Mouse (Mus musculus) embryonic facial prominence, embryonic 11.5 days (tissue): Measurements from ENCODE around the gene Hcrtr1. TPM values are rescaled to one million over a fixed set of nuclear protein-coding genes. Genes with fewer than 3 reads are reported as not detected.

Experiments used
- ATAC-seq: fragments of 200-750 bp; cut with Nextera tagmentation; replicated peaks from 2 replicates; pipeline ENCODE4 v1.8.0; 2017; ENCODE audit warnings: low read depth; ENCODE audit not compliant: insufficient number of reproducible peaks, low FRiP score, low TSS enrichment
- DNase-seq: peaks from one replicate; pipeline ENCODE4 v3.0.0-alpha.2; 2015; ENCODE audit warnings: low spot score
- H3K27ac ChIP-seq: fragments of 300-500 bp; sonication (generic); replicated peaks from 2 replicates; pipeline ENCODE4 v1.5.1; 2014; ENCODE audit warnings: mild to moderate bottlenecking, low read depth, low read length, control low read depth
- H3K27me3 ChIP-seq: fragments of 300-500 bp; sonication (generic); 2 replicates; pipeline ENCODE4 v1.6.1; 2014; ENCODE audit warnings: mild to moderate bottlenecking, low read length, moderate library complexity, mixed read lengths; ENCODE audit not compliant: control insufficient read depth, insufficient read depth
- H3K36me3 ChIP-seq: fragments of 300-500 bp; sonication (generic); replicated peaks from 2 replicates; pipeline ENCODE4 v1.6.1; 2014; ENCODE audit warnings: low read depth, mild to moderate bottlenecking, low read length, moderate library complexity, mixed read lengths; ENCODE audit not compliant: control insufficient read depth, insufficient read depth
- H3K4me1 ChIP-seq: fragments of 300-500 bp; sonication (generic); 2 replicates; pipeline ENCODE4 v1.6.1; 2014; ENCODE audit warnings: low read length, mixed read lengths; ENCODE audit not compliant: control insufficient read depth, insufficient read depth
- H3K4me2 ChIP-seq: fragments of 300-500 bp; sonication (generic); 2 replicates; pipeline ENCODE4 v1.6.1; 2014; ENCODE audit warnings: low read depth, mild to moderate bottlenecking, control low read depth, low read length, moderate library complexity
- H3K4me3 ChIP-seq: fragments of 300-500 bp; sonication (generic); 2 replicates; pipeline ENCODE4 v1.5.1; 2014; ENCODE audit warnings: low read depth, low read length, control low read depth
- H3K9ac ChIP-seq: fragments of 300-500 bp; sonication (generic); replicated peaks from 2 replicates; pipeline ENCODE4 v1.6.1; 2014; ENCODE audit warnings: mild to moderate bottlenecking, control low read depth, low read length
- H3K9me3 ChIP-seq: fragments of 300-500 bp; sonication (generic); replicated peaks from 2 replicates; pipeline ENCODE4 v1.6.1; 2016; ENCODE audit warnings: mild to moderate bottlenecking, low read length, inconsistent platforms, mixed read lengths; ENCODE audit not compliant: control insufficient read depth
- WGBS: fragments of 180-500 bp; shearing (Covaris S2); extraction: QIAGEN DNeasy Blood & Tissue Kit; methylation state at CpG from one replicate; pipeline ENCODE4 v1.1.7; 2014; 5-methylcytosine and 5-hydroxymethylcytosine counted together
- polyA plus RNA-seq: library from polyadenylated mRNA; unstranded; fragments of >200 nt; fragmentation: Nextera tagmentation; extraction: Ambion mirVana; gene quantifications from 2 replicates; pipeline ENCODE4 v1.2.1, GENCODE M21; 2014

Hcrtr1 gene
- polyA plus RNA-seq, 1 experiment from 2014 or later, result 0.31 TPM

GRCm38 (mm10) chr4:130173060-130173822 is 34.1 kb upstream of the Hcrtr1 start:
- 65% methylated on average over 11 of the region's 11 CpGs for WGBS
- Histone ChIP-seq H3K9me3 (no peaks in the 10 kb centered on the region), H3K4me3 (no peak overlapping the region), H3K27ac (no peak overlapping the region), H3K27me3 (peaks cover 6% of the 10 kb centered on the region), H3K4me1 (peaks cover 6% of the 10 kb centered on the region), H3K36me3 (no peaks in the 10 kb centered on the region; the same call in 1 of the 2 replicates), H3K9ac (no peak overlapping the region), H3K4me2 (no peak overlapping the region)
- ATAC-seq (no peak), DNase-seq (no peak)

GRCm38 (mm10) chr4:130171951-130172765 is 33.0 kb upstream of the Hcrtr1 start:
- Histone ChIP-seq H3K36me3 (no peaks in the 10 kb centered on the region; the same call in 1 of the 2 replicates), H3K4me1 (peaks cover 9% of the 10 kb centered on the region), H3K4me2 (no peak overlapping the region; the same call in 1 of the 2 replicates), H3K27ac (peak overlapping the region; percentile 16; the same call in 1 of the 2 replicates), H3K9ac (no peak overlapping the region), H3K4me3 (no peak overlapping the region), H3K27me3 (peaks cover 6% of the 10 kb centered on the region), H3K9me3 (no peaks in the 10 kb centered on the region)
- 43% methylated on average over 11 of the region's 11 CpGs for WGBS
- ATAC-seq (0 out of 2 replicates have a peak, but pooled peaks have one; percentile 42), DNase-seq (peak; percentile 60)

- 89% methylated on average over 4 of the region's 4 CpGs for whole genome bisulfite sequencing
- Histone ChIP-seq H3K9ac (no peak overlapping the region), H3K9me3 (no peaks in the 10 kb centered on the region), H3K36me3 (no peaks in the 10 kb centered on the region; the same call in 1 of the 2 replicates), H3K27ac (no peak overlapping the region), H3K4me1 (peaks cover 8% of the 10 kb centered on the region), H3K4me3 (no peak overlapping the region), H3K27me3 (peaks cover 6% of the 10 kb centered on the region), H3K4me2 (no peak overlapping the region)
- ATAC-seq (no peak), DNase-seq (no peak)
These were observed 31.2 kb upstream of the Hcrtr1 start for GRCm38 (mm10) chr4:130170362-130170761.

- Histone ChIP-seq H3K36me3 (no peaks in the 10 kb centered on the region; the same call in 1 of the 2 replicates), H3K4me3 (no peak overlapping the region), H3K27ac (no peak overlapping the region), H3K9me3 (no peaks in the 10 kb centered on the region), H3K4me1 (peaks cover 5% of the 10 kb centered on the region), H3K9ac (no peak overlapping the region), H3K4me2 (no peak overlapping the region), H3K27me3 (peaks cover 6% of the 10 kb centered on the region)
- no peak for DNase-seq
- 75% methylated on average over 16 of the region's 16 CpGs for WGBS
- no peak for ATAC-seq
These were observed 30.3 kb upstream of the Hcrtr1 start for GRCm38 (mm10) chr4:130169411-130169971.

- DNase-seq (peak; percentile 56), ATAC-seq (no peak)
- no peaks in the 10 kb centered on the region for H3K36me3 ChIP-seq
- peaks cover 2% of the 10 kb centered on the region; the same call in 1 of the 2 replicates for H3K27me3 ChIP-seq
- H3K4me3 ChIP-seq, result no peak overlapping the region
- 37% methylated on average over 16 of the region's 16 CpGs for whole genome bisulfite sequencing
- no peaks in the 10 kb centered on the region for H3K9me3 ChIP-seq
- peaks cover 7% of the 10 kb centered on the region for H3K4me1 ChIP-seq
- no peak overlapping the region for H3K27ac ChIP-seq
- H3K9ac ChIP-seq, result no peak overlapping the region
- H3K4me2 ChIP-seq, result no peak overlapping the region
These were observed 29.4 kb upstream of the Hcrtr1 start for GRCm38 (mm10) chr4:130168280-130169183.

- 0 out of 2 replicates have a peak, but pooled peaks cover 2% of the 10 kb centered on the region for H3K27me3 ChIP-seq
- no peaks in the 10 kb centered on the region for H3K36me3 ChIP-seq
- H3K4me1 ChIP-seq, result peaks cover 11% of the 10 kb centered on the region
- no peaks in the 10 kb centered on the region for H3K9me3 ChIP-seq
- H3K9ac ChIP-seq, result no peak overlapping the region
- DNase-seq (no peak), ATAC-seq (no peak)
- 0 out of 2 replicates have a peak overlapping the region, but pooled peaks have one; percentile 8 for H3K4me2 ChIP-seq
- WGBS, result 40% methylated on average over 9 of the region's 9 CpGs
- H3K4me3 ChIP-seq, result no peak overlapping the region
- no peak overlapping the region for H3K27ac ChIP-seq
These were observed 28.7 kb upstream of the Hcrtr1 start for GRCm38 (mm10) chr4:130167814-130168213.

GRCm38 (mm10) chr4:130167321-130167720 is 28.2 kb upstream of the Hcrtr1 start:
- 0 out of 2 replicates have a peak overlapping the region, but pooled peaks have one; percentile 8 for H3K4me2 ChIP-seq
- DNase-seq (no peak), ATAC-seq (no peak)
- H3K9ac ChIP-seq, result no peak overlapping the region
- no peaks in the 10 kb centered on the region for H3K9me3 ChIP-seq
- 54% methylated on average over 22 of the region's 22 CpGs for WGBS
- peaks cover 11% of the 10 kb centered on the region for H3K4me1 ChIP-seq
- H3K27me3 ChIP-seq, result 0 out of 2 replicates have a peak, but pooled peaks cover 2% of the 10 kb centered on the region
- H3K27ac ChIP-seq, result no peak overlapping the region
- no peaks in the 10 kb centered on the region for H3K36me3 ChIP-seq
- H3K4me3 ChIP-seq, result no peak overlapping the region
